Mouse (Mus musculus) intestine, embryonic 16.5 days (tissue): ENCODE results near the gene Ccdc58. TPM values are rescaled to one million over a fixed set of nuclear protein-coding genes. Genes with fewer than 3 reads are reported as not detected.
"Not testable (repeated sequence)": the region's sequence is repeated elsewhere in the genome, so short reads cannot be mapped to it uniquely, and the experiment has no call there.

Experiments used
- ATAC-seq: fragments of 200-750 bp; cut with Nextera tagmentation; 2 replicates; pipeline ENCODE4 v1.8.0; 2017; ENCODE audit warnings: moderate TSS enrichment, moderate library complexity
- H3K27ac ChIP-seq: fragments of 300-500 bp; sonication (generic); 2 replicates; pipeline ENCODE4 v1.5.1; 2014; ENCODE audit warnings: mild to moderate bottlenecking, low read length
- H3K27me3 ChIP-seq: fragments of 300-500 bp; sonication (generic); replicated peaks from 2 replicates; pipeline ENCODE4 v1.6.1; 2014; ENCODE audit warnings: low read length, control low read depth, mixed read lengths; ENCODE audit not compliant: control insufficient read depth, insufficient read depth
- H3K36me3 ChIP-seq: fragments of 300-500 bp; sonication (generic); 2 replicates; pipeline ENCODE4 v1.6.1; 2014; ENCODE audit warnings: low read length, control low read depth; ENCODE audit not compliant: control insufficient read depth, insufficient read depth
- H3K4me1 ChIP-seq: fragments of 300-500 bp; sonication (generic); 2 replicates; pipeline ENCODE4 v1.6.1; 2014; ENCODE audit warnings: low read length, control low read depth, mixed read lengths; ENCODE audit not compliant: control insufficient read depth, insufficient read depth
- H3K4me2 ChIP-seq: fragments of 300-500 bp; sonication (generic); 2 replicates; pipeline ENCODE4 v1.6.1; 2014; ENCODE audit warnings: low read depth, low read length, control low read depth
- H3K4me3 ChIP-seq: fragments of 300-500 bp; sonication (generic); 2 replicates; pipeline ENCODE4 v1.5.1; 2014; ENCODE audit warnings: mild to moderate bottlenecking, low read length
- H3K9ac ChIP-seq: fragments of 300-500 bp; sonication (generic); 2 replicates; pipeline ENCODE4 v1.6.1; 2014; ENCODE audit warnings: low read depth, low read length
- H3K9me3 ChIP-seq: fragments of 300-500 bp; sonication (generic); 2 replicates; pipeline ENCODE4 v1.6.1; 2016; ENCODE audit warnings: low read length, control low read depth; ENCODE audit not compliant: control insufficient read depth
- WGBS: fragments of 180-500 bp; shearing (Covaris S2); extraction: QIAGEN DNeasy Blood & Tissue Kit; methylation state at CpG from one replicate; pipeline ENCODE4 v1.1.7; 2014; 5-methylcytosine and 5-hydroxymethylcytosine counted together
- polyA plus RNA-seq: library from polyadenylated mRNA; unstranded; fragments of >200 nt; fragmentation: Nextera tagmentation; extraction: Ambion mirVana; gene quantifications from 2 replicates; pipeline ENCODE4 v1.2.1, GENCODE M21; 2015

The Ccdc58 gene
- polyA plus RNA-seq, 1 experiment from 2014 or later, result 121 TPM

DNA sequence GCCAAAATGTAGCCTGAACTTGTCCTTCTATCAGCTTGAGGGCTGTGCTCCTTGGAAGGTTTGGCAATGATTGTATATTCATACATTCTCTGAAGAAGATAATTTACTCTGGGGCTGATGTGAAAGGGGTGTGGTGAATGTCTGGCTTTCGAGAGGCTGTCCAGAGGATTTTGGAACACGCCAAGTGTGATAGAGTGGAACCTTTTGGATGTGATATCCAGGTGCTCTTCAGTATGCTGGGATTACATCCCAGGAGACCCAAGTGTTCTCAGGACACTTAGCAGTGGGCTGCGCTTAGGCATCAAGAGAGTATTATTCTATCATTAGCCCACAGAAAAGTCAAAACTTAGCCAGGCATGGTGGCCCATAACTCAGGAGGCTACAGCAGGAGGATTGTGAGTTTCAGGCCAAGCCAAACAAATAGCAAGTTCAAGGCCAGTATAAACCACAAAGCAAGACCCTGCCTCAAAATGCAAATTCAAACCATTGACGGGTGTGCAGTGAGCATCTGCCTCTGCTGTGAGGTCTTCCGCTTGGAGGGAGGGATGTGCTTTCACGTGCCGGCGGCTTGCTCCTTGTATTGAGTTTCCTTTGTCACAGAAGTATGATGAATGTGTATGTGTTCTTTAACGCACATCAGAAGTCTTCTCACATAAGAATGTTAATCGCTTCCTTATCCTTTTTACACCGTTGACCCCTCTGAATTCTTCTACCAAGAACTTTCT is 19.5 kb downstream of the Ccdc58 start:
- 0 out of 2 replicates have a peak overlapping the region, but pooled peaks have one; percentile 7 for H3K4me2 ChIP-seq
- ATAC-seq, result no peak
- H3K4me3 ChIP-seq, result no peak overlapping the region
- H3K9ac ChIP-seq, result no peak overlapping the region
- H3K27me3 ChIP-seq, result no peaks in the 10 kb centered on the region
- H3K27ac ChIP-seq, result peak overlapping the region; percentile 55; the same call in 1 of the 2 replicates
- 87% methylated on average over 11 of the region's 11 CpGs for WGBS
- H3K9me3 ChIP-seq, result no peaks in the 10 kb centered on the region
- 0 out of 2 replicates have a peak, but pooled peaks cover 5% of the 10 kb centered on the region for H3K36me3 ChIP-seq
- H3K4me1 ChIP-seq, result peaks cover 6% of the 10 kb centered on the region

GRCm38 (mm10) chr16:36094079-36094478 is 22.6 kb downstream of the Ccdc58 start:
- H3K4me2 ChIP-seq, result no peak overlapping the region
- WGBS, result 83% methylated on average over 3 of the region's 3 CpGs
- ATAC-seq, result no peak
- no peaks in the 10 kb centered on the region for H3K36me3 ChIP-seq
- H3K27me3 ChIP-seq, result no peaks in the 10 kb centered on the region
- H3K9ac ChIP-seq, result no peak overlapping the region
- no peaks in the 10 kb centered on the region for H3K9me3 ChIP-seq
- no peak overlapping the region for H3K27ac ChIP-seq
- H3K4me1 ChIP-seq, result no peaks in the 10 kb centered on the region
- no peak overlapping the region for H3K4me3 ChIP-seq

GRCm38 (mm10) chr16:36097813-36098499 is 26.5 kb downstream of the Ccdc58 start:
- not testable (repeated sequence) for ATAC-seq, H3K9me3 ChIP-seq, H3K9ac ChIP-seq, H3K27ac ChIP-seq, H3K36me3 ChIP-seq, H3K27me3 ChIP-seq, H3K4me3 ChIP-seq, H3K4me2 ChIP-seq, H3K4me1 ChIP-seq
- WGBS, result 90% methylated on average over 12 of the region's 12 CpGs

- no peak overlapping the region for H3K27ac ChIP-seq
- no peaks in the 10 kb centered on the region for H3K4me1 ChIP-seq
- no peak overlapping the region for H3K4me3 ChIP-seq
- no peak overlapping the region for H3K9ac ChIP-seq
- ATAC-seq, result no peak
- no peak overlapping the region for H3K4me2 ChIP-seq
- 89% methylated on average over 1 of the region's 1 CpGs for WGBS
- H3K36me3 ChIP-seq, result no peaks in the 10 kb centered on the region
- H3K27me3 ChIP-seq, result no peaks in the 10 kb centered on the region
- H3K9me3 ChIP-seq, result 0 out of 2 replicates have a peak, but pooled peaks cover 2% of the 10 kb centered on the region
Observed at GRCm38 (mm10) chr16:36101526-36101925, 30.0 kb downstream of the Ccdc58 start.

GRCm38 (mm10) chr16:36102211-36102610 is 30.7 kb downstream of the Ccdc58 start:
- ATAC-seq, result no peak
- Histone ChIP-seq H3K4me2 (no peak overlapping the region), H3K27ac (no peak overlapping the region), H3K4me3 (no peak overlapping the region), H3K9ac (no peak overlapping the region), H3K4me1 (no peaks in the 10 kb centered on the region), H3K9me3 (0 out of 2 replicates have a peak, but pooled peaks cover 2% of the 10 kb centered on the region), H3K36me3 (no peaks in the 10 kb centered on the region), H3K27me3 (no peaks in the 10 kb centered on the region)
- 84% methylated on average over 1 of the region's 1 CpGs for WGBS

GRCm38 (mm10) chr16:36111486-36111885 is 40.0 kb downstream of the Ccdc58 start:
- not testable (repeated sequence) for H3K27ac ChIP-seq, H3K4me3 ChIP-seq, H3K36me3 ChIP-seq, H3K9me3 ChIP-seq, H3K9ac ChIP-seq, H3K27me3 ChIP-seq, ATAC-seq, H3K4me2 ChIP-seq, H3K4me1 ChIP-seq

- H3K9me3 ChIP-seq, ATAC-seq, H3K27me3 ChIP-seq, H3K36me3 ChIP-seq, H3K4me1 ChIP-seq, H3K4me3 ChIP-seq, H3K27ac ChIP-seq, H3K9ac ChIP-seq, H3K4me2 ChIP-seq: not testable (repeated sequence)
- 93% methylated on average over 6 of the region's 6 CpGs for WGBS
Observed at GRCm38 (mm10) chr16:36115751-36116150, 44.3 kb downstream of the Ccdc58 start.

DNA sequence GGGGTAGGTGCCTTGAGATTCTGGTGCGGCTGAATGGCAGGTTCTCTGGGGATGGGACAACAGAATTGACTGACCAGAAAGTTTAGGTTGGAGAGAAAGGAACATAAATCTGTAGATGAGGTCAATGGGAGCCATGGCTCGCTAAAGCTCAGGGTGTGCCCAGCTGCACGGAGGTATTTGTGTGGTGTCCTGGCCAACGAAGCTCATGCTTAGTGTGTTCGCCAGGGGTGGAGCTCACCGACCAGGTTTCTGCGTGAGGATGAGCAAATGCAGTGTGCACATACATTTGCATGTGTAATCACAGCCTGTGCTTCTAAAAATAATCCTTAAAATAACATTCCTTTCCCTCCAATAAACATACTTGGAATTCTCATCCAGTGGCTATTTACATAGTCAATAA is 56.6 kb downstream of the Ccdc58 start:
- Histone ChIP-seq H3K4me2 (no peak overlapping the region), H3K4me1 (no peaks in the 10 kb centered on the region), H3K4me3 (no peak overlapping the region), H3K9ac (no peak overlapping the region), H3K36me3 (no peaks in the 10 kb centered on the region), H3K9me3 (no peaks in the 10 kb centered on the region), H3K27ac (no peak overlapping the region), H3K27me3 (no peaks in the 10 kb centered on the region)
- ATAC-seq, result no peak
- 78% methylated on average over 7 of the region's 7 CpGs for WGBS

DNA sequence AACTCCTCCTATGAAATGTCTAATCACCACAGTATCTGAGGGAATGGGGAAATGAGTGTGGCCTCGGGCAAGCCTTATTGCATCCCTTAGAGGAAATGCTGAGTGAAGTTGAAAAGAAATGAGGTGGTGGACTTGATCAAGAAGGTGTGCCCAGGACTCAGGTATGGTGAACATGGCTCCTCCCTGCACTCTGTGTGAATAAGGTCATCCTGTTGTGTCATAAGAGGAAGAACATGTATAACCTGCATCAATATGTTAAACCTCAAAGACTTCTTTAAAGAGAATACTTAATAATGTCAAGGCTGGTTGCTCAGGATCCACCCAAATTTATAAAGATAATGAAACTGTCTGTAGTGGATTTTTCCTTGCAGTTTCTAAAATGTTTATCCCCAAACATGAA is 59.7 kb downstream of the Ccdc58 start, which contains the start of gene Csta1:
TSS of gene Csta1 (minus strand) at position 101 of the 400 bp plus-strand sequence.
- Histone ChIP-seq H3K4me3 (no peak within 1 kb of the TSS), H3K4me1 (no peaks in the 10 kb centered on the region), H3K27me3 (no peaks in the 10 kb centered on the region), H3K36me3 (no peaks in the 10 kb centered on the region), H3K9me3 (no peaks in the 10 kb centered on the region), H3K9ac (no peak within 1 kb of the TSS), H3K27ac (no peak within 1 kb of the TSS), H3K4me2 (no peak within 1 kb of the TSS)
- no peak for ATAC-seq
- 64% methylated on average over 1 of the region's 1 CpGs for WGBS
